ENCODE assay signal across 15 mouse cellular contexts in genomic region chr9:103503586-103504298, GRCm38 (mm10). TPM values are rescaled to one million over a fixed set of nuclear protein-coding genes. Genes with fewer than 3 reads are reported as not detected.
DNase-seq lines count a peak whose midpoint lies in the region; ATAC-seq and TF ChIP-seq lines count a peak whose summit lies in the region.
"Had no signal": no experiment of that assay in that cellular context is flagged by ENCODE, and none has a peak within 500 bp of the region (broad histone marks: within the 10 kb centered on the region; RNA-seq: fewer than 3 reads in every experiment).

No protein-coding gene starts in this region.

- H3K4me2 ChIP-seq in kidney, embryonic 14.5 days (replicated peaks; ENCODE audit: low read depth, low read length) = no peak overlapping the region
- no peak overlapping the region for H3K4me2 ChIP-seq in CH12.LX (ENCODE audit: insufficient read depth, low read depth, poor library complexity, severe bottlenecking)
- H3K4me2 ChIP-seq in forebrain, embryonic 13.5 days = no peak overlapping the region
- H3K4me2 ChIP-seq in stomach, postnatal 0 days (replicated peaks; ENCODE audit: low read depth) = no peak overlapping the region
- H3K4me2 ChIP-seq: heart, embryonic 12.5 days; liver, embryonic 13.5 days had no signal

- H3K9ac ChIP-seq in kidney, embryonic 14.5 days (ENCODE audit: low read depth, low read length) = no peak overlapping the region
- no peak overlapping the region for H3K9ac ChIP-seq in CH12.LX (ENCODE audit: insufficient read depth, low read depth)
- H3K9ac ChIP-seq in forebrain, embryonic 13.5 days = no peak overlapping the region
- H3K9ac ChIP-seq in stomach, postnatal 0 days (ENCODE audit: low read length) = no peak overlapping the region
- H3K9ac ChIP-seq: heart, embryonic 12.5 days; liver, embryonic 13.5 days had no signal

- no peak for ATAC-seq in kidney, embryonic 14.5 days (ENCODE audit: low FRiP score, low TSS enrichment)
- no peak for ATAC-seq in forebrain, embryonic 13.5 days
- no peak for ATAC-seq in stomach, postnatal 0 days (ENCODE audit: low FRiP score, low TSS enrichment)

- dilution Hi-C loops in CH12.LX (cut with MboI; ENCODE audit: extremely low pct_ligation_motif_present, extremely low pct_unique_long_range_greater_than_20kb, low sequenced_read_pairs) = no loop called here

- peaks cover 5% of the 10 kb centered on the region; the same call in 1 of the 2 replicates for H3K4me1 ChIP-seq in kidney, adult 2 months (ENCODE audit: control insufficient read depth, insufficient read depth, low read length)
- peaks cover 17% of the 10 kb centered on the region for H3K4me1 ChIP-seq in kidney, embryonic 14.5 days (ENCODE audit: control insufficient read depth, insufficient read depth, low read length)
- H3K4me1 ChIP-seq in CH12.LX (ENCODE audit: control insufficient read depth in 1 of 2, insufficient read depth in 2 of 2) = peaks cover 9 to 41% of the 10 kb centered on the region in 2 experiments
- peaks cover 79% of the 10 kb centered on the region for H3K4me1 ChIP-seq in forebrain, embryonic 13.5 days
- no peaks in the 10 kb centered on the region for H3K4me1 ChIP-seq in stomach, postnatal 0 days (replicated peaks; ENCODE audit: control insufficient read depth, insufficient read depth)

- no peak for TF ChIP-seq CTCF in kidney, adult 2 months (conservative IDR thresholded peaks at IDR 0.05; ENCODE audit: insufficient read depth, insufficient read length, low read depth, low read length)
- TF ChIP-seq CTCF in CH12.LX (conservative IDR thresholded peaks at IDR 0.05 in 1 of 2, IDR thresholded peaks at IDR 0.05 in 1 of 2; ENCODE audit: low read depth in 2 of 2, low read length in 2 of 2) = no peak
- no peak for TF ChIP-seq CTCF in stomach, postnatal 0 days (IDR thresholded peaks at IDR 0.05; ENCODE audit: low read depth)

- H3K27ac ChIP-seq in kidney, adult 2 months (ENCODE audit: insufficient read depth, low read depth, low read length) = no peak overlapping the region
- H3K27ac ChIP-seq in kidney, embryonic 14.5 days (ENCODE audit: low read depth, low read length) = no peak overlapping the region
- no peak overlapping the region for H3K27ac ChIP-seq in CH12.LX (ENCODE audit: insufficient read depth, low read depth)
- H3K27ac ChIP-seq in forebrain, embryonic 13.5 days = peak overlapping the region; percentile 95
- H3K27ac ChIP-seq in stomach, postnatal 0 days (replicated peaks) = no peak overlapping the region
- H3K27ac ChIP-seq: embryonic facial prominence, embryonic 10.5 days; liver, embryonic 13.5 days had no signal

- no peak for TF ChIP-seq RAD21 in CH12.LX (IDR thresholded peaks at IDR 0.05; ENCODE audit: low read depth, low read length)

- no peaks in the 10 kb centered on the region for H3K79me2 ChIP-seq in CH12.LX (replicated peaks; ENCODE audit: control insufficient read depth, extremely low read depth, insufficient read depth, poor library complexity, severe bottlenecking)

- in situ Hi-C loops in CH12.LX (cut with MboI; ENCODE audit: low pct_ligation_motif_present, low pct_unique_long_range_greater_than_20kb, low sequenced_read_pairs) = no loop called here

- no peaks in the 10 kb centered on the region for H3K9me3 ChIP-seq in kidney, embryonic 14.5 days (ENCODE audit: control insufficient read depth, low read length)
- H3K9me3 ChIP-seq in CH12.LX (replicated peaks; ENCODE audit: low read length) = no peaks in the 10 kb centered on the region
- no peaks in the 10 kb centered on the region for H3K9me3 ChIP-seq in forebrain, embryonic 13.5 days (replicated peaks)
- no peaks in the 10 kb centered on the region for H3K9me3 ChIP-seq in stomach, postnatal 0 days (ENCODE audit: control insufficient read depth, low read length)
- H3K9me3 ChIP-seq: heart, embryonic 12.5 days; liver, embryonic 13.5 days had no signal

- TF ChIP-seq EP300 in CH12.LX (IDR thresholded peaks at IDR 0.05; ENCODE audit: low read length) = no peak
- TF ChIP-seq EP300 in stomach, postnatal 0 days (optimal IDR thresholded peaks at IDR 0.05) = no peak

- H3K36me3 ChIP-seq in kidney, adult 2 months (ENCODE audit: control insufficient read depth, insufficient read depth, low read length) = no peaks in the 10 kb centered on the region
- no peaks in the 10 kb centered on the region for H3K36me3 ChIP-seq in kidney, embryonic 14.5 days (ENCODE audit: control insufficient read depth, insufficient read depth, low read length)
- no peaks in the 10 kb centered on the region for H3K36me3 ChIP-seq in CH12.LX (replicated peaks in 1 of 2; ENCODE audit: control insufficient read depth in 1 of 2, insufficient read depth in 1 of 2, low read length in 1 of 2)
- H3K36me3 ChIP-seq in forebrain, embryonic 13.5 days (ENCODE audit: poor library complexity, severe bottlenecking) = peaks cover 11% of the 10 kb centered on the region; the same call in 1 of the 2 replicates
- no peaks in the 10 kb centered on the region for H3K36me3 ChIP-seq in stomach, postnatal 0 days (ENCODE audit: control insufficient read depth, insufficient read depth, low read length)
- H3K36me3 ChIP-seq: liver, embryonic 13.5 days had no signal

- no peak for TF ChIP-seq POLR2A in kidney, adult 2 months (IDR thresholded peaks at IDR 0.05; ENCODE audit: low read depth, low read length)
- TF ChIP-seq POLR2A in CH12.LX (IDR thresholded peaks at IDR 0.05; ENCODE audit: low read depth, low read length) = no peak

- WGBS in kidney, adult 2 months = 55% methylated on average over 3 of the region's 3 CpGs
- 94% methylated on average over 3 of the region's 3 CpGs for WGBS in kidney, embryonic 14.5 days
- 89% methylated on average over 3 of the region's 3 CpGs for WGBS in forebrain, embryonic 13.5 days
- WGBS in stomach, postnatal 0 days = 86% methylated on average over 3 of the region's 3 CpGs

- DNase-seq in kidney, adult 2 months = peak; percentile 81
- DNase-seq in 3134 (ENCODE audit: extremely low read depth, insufficient read length, low spot score) = peak; percentile 57
- peak; percentile 27 for DNase-seq in CH12.LX (ENCODE audit: extremely low read depth)
- no peak for DNase-seq in thymus, postnatal 10 days (ENCODE audit: low spot score in 2 of 2)
- no peak for DNase-seq in spleen, adult 18-20 months
- no peak for DNase-seq in stomach, postnatal 0 days (ENCODE audit: low spot score)
- DNase-seq: cerebellum, adult 18-20 months; gastrocnemius, postnatal 25 days; liver, embryonic 13.5 days; lung, postnatal 10 days; right cerebral cortex, postnatal 25 days had no signal

- no peak overlapping the region for H3K4me3 ChIP-seq in kidney, adult 2 months (ENCODE audit: insufficient read depth, low read depth, low read length)
- H3K4me3 ChIP-seq in kidney, embryonic 14.5 days (ENCODE audit: low read length) = no peak overlapping the region
- H3K4me3 ChIP-seq in CH12.LX (replicated peaks in 1 of 3; ENCODE audit: low read depth in 2 of 3, low read length in 2 of 3, poor library complexity in 1 of 3) = no peak overlapping the region
- no peak overlapping the region for H3K4me3 ChIP-seq in forebrain, embryonic 13.5 days
- no peak overlapping the region for H3K4me3 ChIP-seq in stomach, postnatal 0 days (ENCODE audit: low read depth, low read length)
- H3K4me3 ChIP-seq: embryonic facial prominence, embryonic 10.5 days; heart, embryonic 12.5 days; liver, embryonic 13.5 days had no signal

- no peaks in the 10 kb centered on the region for H3K27me3 ChIP-seq in kidney, adult 2 months (replicated peaks; ENCODE audit: control insufficient read depth, insufficient read depth, low read length)
- H3K27me3 ChIP-seq in kidney, embryonic 14.5 days (ENCODE audit: control insufficient read depth, insufficient read depth, low read length) = no peaks in the 10 kb centered on the region
- H3K27me3 ChIP-seq in CH12.LX (replicated peaks) = peaks cover 4% of the 10 kb centered on the region
- H3K27me3 ChIP-seq in forebrain, embryonic 13.5 days = no peaks in the 10 kb centered on the region
- no peaks in the 10 kb centered on the region for H3K27me3 ChIP-seq in stomach, postnatal 0 days (ENCODE audit: control insufficient read depth, insufficient read depth, low read length)
- H3K27me3 ChIP-seq: heart, embryonic 12.5 days; liver, embryonic 13.5 days had no signal

TF ChIP-seq in CH12.LX, 34 proteins besides CTCF, POLR2A, EP300 and RAD21:
- 0 out of 2 replicates have a peak, but pooled peaks have one; percentile 34 for TF ChIP-seq BHLHE40 (IDR thresholded peaks at IDR 0.05; ENCODE audit: low read depth, low read length)
- no peak for TF ChIP-seq MXI1 (IDR thresholded peaks at IDR 0.05; ENCODE audit: low read depth, low read length)
- TF ChIP-seq JUND (conservative IDR thresholded peaks at IDR 0.05; ENCODE audit: low read depth, low read length) = no peak
- 0 out of 2 replicates have a peak, but pooled peaks have one; percentile 27 for TF ChIP-seq TCF12 (IDR thresholded peaks at IDR 0.05; ENCODE audit: low read depth, low read length)

RNA-seq across cellular contexts. Expression of gene Bfsp2, which starts 23.5 kb away (rescaled TPM):
- polyA plus RNA-seq in kidney, adult 2 months (2012; rRNA removed) = 0.14 and 0.56 TPM in 2 replicates
- polyA plus RNA-seq in kidney, embryonic 14.5 days (2014; fragmentation: Nextera tagmentation; extraction: Ambion mirVana) = 0.60 and 0.70 TPM in 2 replicates
- total RNA-seq in CH12.LX (2012; rRNA removed) (0.55 and 0.64 TPM in 2 replicates), CH12.LX (2014; rRNA removed) (3.4 and 4.1 TPM in 2 replicates)
- 4.8 and 5.7 TPM in 2 replicates for polyA plus RNA-seq in CH12.LX (2012; ENCODE audit: insufficient read length, low read depth)
- polyA plus RNA-seq in forebrain, embryonic 13.5 days (2015; fragmentation: Nextera tagmentation; extraction: Ambion mirVana) = 1.8 and 2.5 TPM in 2 replicates
- polyA plus RNA-seq in stomach, postnatal 0 days (2015; fragmentation: Nextera tagmentation; extraction: Ambion mirVana) = 0.28 and 0.40 TPM in 2 replicates

Comparison
In these comparisons a context has a peak if more than half of its experiments do, and no peak if none do; other contexts are left out.
1. DNase-seq: peak in kidney, adult 2 months (single experiment), 3134 (single experiment) and CH12.LX (single experiment); none in thymus, postnatal 10 days (0 of 2), spleen, adult 18-20 months (0 of 2) and stomach, postnatal 0 days (single experiment).